Comparison of ENCODE assay signal across 8 mouse cellular contexts in the genomic region with DNA sequence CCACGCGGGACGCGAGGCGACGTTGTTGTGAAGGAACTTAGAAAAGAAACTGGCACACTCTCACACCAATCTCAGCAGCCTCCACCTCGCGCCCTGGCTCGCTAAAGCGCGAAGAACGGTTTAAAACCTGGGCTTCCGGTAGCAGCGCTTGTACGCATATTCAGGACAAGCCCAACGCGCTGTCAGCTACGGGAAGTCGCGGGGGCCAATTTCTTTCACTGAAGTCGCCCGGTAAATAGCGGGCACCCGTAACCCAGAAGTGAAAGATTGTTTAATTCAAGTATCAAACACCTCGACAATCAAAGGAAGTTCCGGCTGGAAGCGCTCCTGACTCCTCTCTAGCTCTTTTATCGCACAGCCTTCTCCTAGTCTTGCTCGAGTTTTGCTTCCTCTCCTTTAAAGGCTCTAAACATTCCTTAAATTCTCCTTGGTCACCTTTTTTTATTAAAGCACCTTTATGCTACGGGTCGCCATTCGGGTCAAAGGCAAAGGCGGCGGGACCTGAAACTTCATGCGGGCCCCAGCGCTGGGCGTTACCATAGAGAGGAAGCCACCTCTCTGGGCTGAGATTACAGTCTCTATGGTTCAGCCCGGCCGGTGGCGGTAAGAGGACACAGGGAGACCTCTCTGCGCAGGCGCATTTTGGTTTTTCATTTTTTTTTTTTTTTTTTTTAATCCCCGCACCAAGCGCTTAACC. TPM values are rescaled to one million over a fixed set of nuclear protein-coding genes. Genes with fewer than 3 reads are reported as not detected.
A peak's percentile ranks its signal among the peaks of the same experiment; 100 is the strongest.
DNase-seq lines count a peak whose midpoint lies in the region; ATAC-seq and TF ChIP-seq lines count a peak whose summit lies in the region.

A gene (plus strand): TSS at position 302 of the 697 bp plus-strand sequence.

- peak; percentile 97 for ATAC-seq in forebrain, postnatal 0 days
- peak; percentile 96 for ATAC-seq in lung, embryonic 15.5 days (ENCODE audit: borderline replicate concordance, extremely low read depth, low FRiP score, low TSS enrichment)

- DNase-seq in MEL (ENCODE audit: low read depth, low spot score): peak; percentile 98
- peak; percentile 97 to 98 for DNase-seq in cerebellum, adult 2 months
- peak; percentile 96 for DNase-seq in forebrain, postnatal 0 days
- DNase-seq in heart, postnatal 4 days: peak; percentile 94
- peak; percentile 94 to 96 for DNase-seq in layer of hippocampus, adult 8-10 months (ENCODE audit: low spot score in 2 of 2)
- DNase-seq in ovary, adult 18-20 months (ENCODE audit: low spot score): peak; percentile 92
- peak; percentile 98 for DNase-seq in thymus, postnatal 0 days (ENCODE audit: low spot score)

- H3K4me3 ChIP-seq in MEL (ENCODE audit: control insufficient read depth in 1 of 2, insufficient read depth in 1 of 2, low read depth in 2 of 2, low read length in 2 of 2): peak within 1 kb of the TSS; percentile 74 to 94
- peak within 1 kb of the TSS; percentile 77 for H3K4me3 ChIP-seq in cerebellum, adult 2 months (replicated peaks; ENCODE audit: insufficient read depth, low read depth, low read length)
- H3K4me3 ChIP-seq in forebrain, postnatal 0 days (ENCODE audit: low read depth, low read length): peak within 1 kb of the TSS; percentile 91
- H3K4me3 ChIP-seq in lung, embryonic 15.5 days: peak within 1 kb of the TSS; percentile 76

- TF ChIP-seq EP300 in MEL (IDR thresholded peaks at IDR 0.05; ENCODE audit: low read depth in 1 of 2, low read length in 2 of 2): 0 out of 4 replicates have a peak, but pooled peaks of 1 of the 2 experiments have one; percentile 33

- under 1% methylated on average over 44 of the region's 44 CpGs for WGBS in cerebellum, adult 2 months
- under 1% methylated on average over 44 of the region's 44 CpGs for WGBS in forebrain, postnatal 0 days
- under 1% methylated on average over 44 of the region's 44 CpGs for WGBS in lung, embryonic 15.5 days

- H3K79me2 ChIP-seq in MEL (ENCODE audit: control insufficient read depth, insufficient read depth, low read length, poor library complexity): peaks cover 40% of the 10 kb centered on the region

- H3K36me3 ChIP-seq in MEL (ENCODE audit: control insufficient read depth in 1 of 2, insufficient read depth in 2 of 2, low read length in 2 of 2): peaks cover 0 to 16% of the 10 kb centered on the region in 2 experiments; a peak in 2 of 4 replicates
- no peaks in the 10 kb centered on the region for H3K36me3 ChIP-seq in forebrain, postnatal 0 days (ENCODE audit: insufficient read depth)
- no peaks in the 10 kb centered on the region for H3K36me3 ChIP-seq in lung, embryonic 15.5 days

- no peak for TF ChIP-seq RAD21 in MEL (IDR thresholded peaks at IDR 0.05; ENCODE audit: low read depth, low read length)

- TF ChIP-seq CTCF in MEL (IDR thresholded peaks at IDR 0.05 in 2 of 3, conservative IDR thresholded peaks at IDR 0.05 in 1 of 3; ENCODE audit: control insufficient read depth in 1 of 3, insufficient read depth in 1 of 3, low read depth in 2 of 3, low read length in 3 of 3, poor library complexity in 1 of 3, severe bottlenecking in 1 of 3): 0 out of 6 replicates have a peak, but pooled peaks of 1 of the 3 experiments have one; percentile 4
- no peak for TF ChIP-seq CTCF in cerebellum, adult 2 months (IDR thresholded peaks at IDR 0.05; ENCODE audit: borderline replicate concordance, insufficient read depth, low read depth, low read length)
- no peak for TF ChIP-seq CTCF in forebrain, postnatal 0 days (IDR thresholded peaks at IDR 0.05; ENCODE audit: low read depth)

- peaks cover 0 to 9% of the 10 kb centered on the region in 2 experiments; a peak in 2 of 4 replicates for H3K4me1 ChIP-seq in MEL (ENCODE audit: control insufficient read depth in 1 of 2, insufficient read depth in 2 of 2, low read length in 2 of 2)
- H3K4me1 ChIP-seq in cerebellum, adult 2 months (ENCODE audit: control insufficient read depth, insufficient read depth, low read length): no peaks in the 10 kb centered on the region; the same call in 1 of the 2 replicates
- H3K4me1 ChIP-seq in forebrain, postnatal 0 days (ENCODE audit: insufficient read depth): no peaks in the 10 kb centered on the region
- peaks cover 13% of the 10 kb centered on the region for H3K4me1 ChIP-seq in lung, embryonic 15.5 days

- H3K9me3 ChIP-seq in MEL (replicated peaks; ENCODE audit: insufficient read depth, low read length): no peaks in the 10 kb centered on the region
- H3K9me3 ChIP-seq in forebrain, postnatal 0 days (ENCODE audit: low read length): no peaks in the 10 kb centered on the region
- H3K9me3 ChIP-seq in lung, embryonic 15.5 days: no peaks in the 10 kb centered on the region

- peak in 1 of 2 experiments; percentile 85 for TF ChIP-seq POLR2A in MEL (IDR thresholded peaks at IDR 0.05; ENCODE audit: control insufficient read depth in 1 of 2, insufficient read depth in 1 of 2, low read depth in 1 of 2, low read length in 2 of 2, poor library complexity in 1 of 2)
- TF ChIP-seq POLR2A in cerebellum, adult 2 months (IDR thresholded peaks at IDR 0.05; ENCODE audit: borderline replicate concordance, insufficient read depth, low read length): peak; percentile 64; the same call in 1 of the 2 replicates

- peak within 1 kb of the TSS; percentile 62 for H3K4me2 ChIP-seq in forebrain, postnatal 0 days (ENCODE audit: low read depth)
- peak within 1 kb of the TSS; percentile 71 for H3K4me2 ChIP-seq in lung, embryonic 15.5 days

- H3K27me3 ChIP-seq in MEL (ENCODE audit: control insufficient read depth in 1 of 2, insufficient read depth in 2 of 2, low read length in 2 of 2): no peaks in the 10 kb centered on the region
- H3K27me3 ChIP-seq in cerebellum, adult 2 months (ENCODE audit: control insufficient read depth, insufficient read depth, low read length): 0 out of 2 replicates have a peak, but pooled peaks cover 1% of the 10 kb centered on the region
- H3K27me3 ChIP-seq in forebrain, postnatal 0 days (ENCODE audit: insufficient read depth, low read length): no peaks in the 10 kb centered on the region
- no peaks in the 10 kb centered on the region for H3K27me3 ChIP-seq in lung, embryonic 15.5 days

- peak within 1 kb of the TSS; percentile 96 for H3K9ac ChIP-seq in MEL (ENCODE audit: control insufficient read depth, low read depth, low read length, poor library complexity, severe bottlenecking)
- H3K9ac ChIP-seq in forebrain, postnatal 0 days: peak within 1 kb of the TSS; percentile 88
- H3K9ac ChIP-seq in lung, embryonic 15.5 days: peak within 1 kb of the TSS; percentile 71

- H3K27ac ChIP-seq in MEL (ENCODE audit: control insufficient read depth, low read depth, low read length): peak within 1 kb of the TSS; percentile 95
- H3K27ac ChIP-seq in cerebellum, adult 2 months (ENCODE audit: insufficient read depth, low read length): peak within 1 kb of the TSS; percentile 62
- peak within 1 kb of the TSS; percentile 91 for H3K27ac ChIP-seq in forebrain, postnatal 0 days (ENCODE audit: low read depth, low read length)
- peak within 1 kb of the TSS; percentile 90 for H3K27ac ChIP-seq in lung, embryonic 15.5 days

TF ChIP-seq in MEL, 35 proteins besides CTCF, POLR2A, EP300 and RAD21 (continues in another document):
- TF ChIP-seq ZMIZ1 (IDR thresholded peaks at IDR 0.05; ENCODE audit: low read depth, low read length) (peak; percentile 4; the same call in 1 of the 2 replicates), UBTF (IDR thresholded peaks at IDR 0.05; ENCODE audit: borderline replicate concordance, insufficient read depth, low read depth, low read length) (no peak), JUND (IDR thresholded peaks at IDR 0.05; ENCODE audit: low read depth, low read length) (no peak), MAFK (IDR thresholded peaks at IDR 0.05; ENCODE audit: borderline replicate concordance, low read depth, low read length) (no peak), ETS1 (IDR thresholded peaks at IDR 0.05; ENCODE audit: low read depth, low read length) (peak; percentile 48; the same call in 1 of the 2 replicates), NELFE (IDR thresholded peaks at IDR 0.05; ENCODE audit: low read depth, low read length) (peak; percentile 84), SIN3A (IDR thresholded peaks at IDR 0.05; ENCODE audit: low read length) (peak; percentile 87; the same call in 1 of the 2 replicates), HCFC1 (IDR thresholded peaks at IDR 0.05; ENCODE audit: low read depth, low read length) (peak; percentile 87), KAT2A (conservative IDR thresholded peaks at IDR 0.05; ENCODE audit: low read depth, low read length) (no peak; the same call in 1 of the 2 replicates), MXI1 (IDR thresholded peaks at IDR 0.05; ENCODE audit: low read depth, low read length) (peak; percentile 71; the same call in 1 of the 2 replicates), BHLHE40 (IDR thresholded peaks at IDR 0.05; ENCODE audit: borderline replicate concordance, low read depth, low read length) (no peak), RCOR1 (IDR thresholded peaks at IDR 0.05; ENCODE audit: low read depth, low read length) (no peak), TBP (IDR thresholded peaks at IDR 0.05; ENCODE audit: low read depth, low read length) (peak; percentile 75), MYB (IDR thresholded peaks at IDR 0.05; ENCODE audit: low read depth, low read length) (no peak), TCF12 (IDR thresholded peaks at IDR 0.05; ENCODE audit: low read depth, low read length) (peak; percentile 64), ELF1 (IDR thresholded peaks at IDR 0.05; ENCODE audit: low read depth, low read length) (peak; percentile 90), ZC3H11A (IDR thresholded peaks at IDR 0.05; ENCODE audit: low read depth, low read length) (no peak), MAX (IDR thresholded peaks at IDR 0.05; ENCODE audit: low read length) (no peak; the same call in none of the 2 replicates), NRF1 (IDR thresholded peaks at IDR 0.05; ENCODE audit: insufficient read depth, low read depth, low read length, poor library complexity, severe bottlenecking) (peak; percentile 82), MAZ (IDR thresholded peaks at IDR 0.05; ENCODE audit: low read depth, low read length) (0 out of 2 replicates have a peak, but pooled peaks have one; percentile 70)

RNA-seq across cellular contexts. Expression of the gene that starts here (rescaled TPM):
- 13.9 and 16.0 TPM in 2 replicates for total RNA-seq in MEL (2012; rRNA removed)
- polyA plus RNA-seq in MEL (2012; ENCODE audit: insufficient read depth in 1 of 2, insufficient read length in 2 of 2, low read depth in 1 of 2, low replicate concordance in 2 of 2, missing spikeins in 1 of 2): 10 to 100 TPM in 1 of 2 experiments, not detected in 1; 21.3 TPM
- polyA plus RNA-seq in cerebellum, adult 2 months (2012; rRNA removed): 63.3 and 63.7 TPM in 2 replicates
- 134 and 168 TPM in 2 replicates for total RNA-seq in forebrain, postnatal 0 days (2014; rRNA removed)
- 36.8 and 67.3 TPM in 2 replicates for polyA plus RNA-seq in forebrain, postnatal 0 days (2015; fragmentation: Nextera tagmentation; extraction: Ambion mirVana)
- 100 to 1,000 TPM; 340 to 344 TPM for total RNA-seq in heart, postnatal 4 days (2021)
- 100 to 1,000 TPM in 3 of 4 experiments, 10 to 100 TPM in 1; 88.8 to 120 (median 111) TPM for total RNA-seq in layer of hippocampus, adult 8-10 months (2022)
- 40.1 and 44.1 TPM in 2 replicates for polyA plus RNA-seq in lung, embryonic 15.5 days (2015; fragmentation: Nextera tagmentation; extraction: Ambion mirVana)
- 21.0 and 31.0 TPM in 2 replicates for polyA plus RNA-seq in thymus, postnatal 0 days (2015; fragmentation: Nextera tagmentation; extraction: Ambion mirVana)

Comparison
In these comparisons a context has a peak if more than half of its experiments do, and no peak if none do; other contexts are left out.
1. Peak in every context shown above with its lines: DNase-seq, ATAC-seq, H3K4me3 ChIP-seq and H3K27ac ChIP-seq.